Mouse (Mus musculus) heart, postnatal 36 days (tissue): ENCODE measurements around the gene Srrm3. TPM values are rescaled to one million over a fixed set of nuclear protein-coding genes. Genes with fewer than 3 reads are reported as not detected.

Source experiments
- DNase-seq, 2 experiments: peaks; one replicate each; pipeline ENCODE4 v3.0.0; 2021 to 2022
- intact Hi-C: fragments of 180-260 bp; cut with DNase I; formaldehyde crosslinking; loops from one replicate; pipeline ENCODE4 v1.15.1; 2025
- microRNA-seq, 2 experiments: library from miRNA; unstranded; fragments of <30 nt; microRNA quantifications; one replicate each; pipeline ENCODE4 v1.2.0; 2021; ENCODE audit warnings: borderline number of aligned reads in 2 of 2
- total RNA-seq, 2 experiments: library from RNA; stranded (reverse); gene quantifications; 2 replicates each; pipeline ENCODE4 v1.2.3; 2021

The Srrm3 gene
- total RNA-seq, 2 experiments from 2014 or later, result not detected

GRCm38 (mm10) chr5:135919902-135920301 lies 113.2 kb downstream of the Srrm3 start:
- intact Hi-C loops, result no loop called here
- no peak for DNase-seq

GRCm38 (mm10) chr5:135923901-135924300 lies 117.2 kb downstream of the Srrm3 start:
- DNase-seq, result no peak
- intact Hi-C loops, result no loop called here

Small RNA genes lying within 50 kb of the gene (microRNA-seq; reads per million reads assigned to microRNA genes)
- gene Gm23268, result 0 reads per million in 2 experiments

Other genes starting within 250 kb of the Srrm3 start
- not detected for gene Ccl26, start 243.3 kb upstream of the Srrm3 start, total RNA-seq
- 1 to 10 TPM; 1.4 to 2.7 TPM for gene Ccl24, start 233.8 kb upstream of the Srrm3 start, total RNA-seq
- 10 to 100 TPM; 18.5 to 18.9 TPM for gene Rhbdd2, start 174.3 kb upstream of the Srrm3 start, total RNA-seq
- gene Por, start 136.9 kb upstream of the Srrm3 start, total RNA-seq, result 10 to 100 TPM; 69.8 to 76.4 TPM
- 10 to 100 TPM; 12.9 to 18.3 TPM for gene Tmem120a, start 62.4 kb upstream of the Srrm3 start, total RNA-seq
- not detected for gene Styxl1, start 28.5 kb upstream of the Srrm3 start, total RNA-seq
- gene Mdh2, start 28.4 kb upstream of the Srrm3 start, total RNA-seq, result 1,000 to 10,000 TPM; 1,890 to 1,983 TPM
- 100 to 1,000 TPM; 406 to 459 TPM for gene Hspb1, start 81.0 kb downstream of the Srrm3 start, total RNA-seq
- gene Ywhag, start 127.7 kb downstream of the Srrm3 start, total RNA-seq, result 100 to 1,000 TPM; 279 to 282 TPM
- gene Ssc4d, start 167.6 kb downstream of the Srrm3 start, total RNA-seq, result under 1 TPM; 0.58 to 0.68 TPM
- gene Zp3, start 173.2 kb downstream of the Srrm3 start, total RNA-seq, result not detected
- gene Dtx2, start 187.9 kb downstream of the Srrm3 start, total RNA-seq, result 1 to 10 TPM; 7.2 to 7.9 TPM
- gene Upk3b, start 231.6 kb downstream of the Srrm3 start, total RNA-seq, result 10 to 100 TPM; 17.9 to 28.6 TPM
- gene Upk3bl, start 247.6 kb downstream of the Srrm3 start, total RNA-seq, result not detected